Mouse (Mus musculus) CH12.LX (cell line): ENCODE data around the gene Tmem259. TPM values are rescaled to one million over a fixed set of nuclear protein-coding genes. Genes with fewer than 3 reads are reported as not detected.

ENCODE experiments used
- DNase-seq: peaks from one replicate; pipeline ENCODE4 v3.0.0-alpha.2; 2013; ENCODE audit errors: extremely low read depth
- H3K27ac ChIP-seq: 2 replicates; pipeline ENCODE4 v1.5.1; 2012; ENCODE audit warnings: low read depth, mild to moderate bottlenecking, control low read depth, moderate library complexity; ENCODE audit not compliant: insufficient read depth
- H3K27me3 ChIP-seq: replicated peaks from 2 replicates; pipeline ENCODE3; 2012; ENCODE audit warnings: inconsistent platforms
- H3K36me3 ChIP-seq, 2 experiments: replicated peaks in 1 of 2; 2 replicates each; pipeline versions ENCODE3 to v1.6.1; 2012; ENCODE audit warnings: inconsistent platforms in 1 of 2, low read length in 1 of 2, mild to moderate bottlenecking in 1 of 2, mixed read lengths in 1 of 2, moderate library complexity in 1 of 2; ENCODE audit not compliant: control insufficient read depth in 1 of 2, insufficient read depth in 1 of 2
- H3K4me1 ChIP-seq, 2 experiments: 2 replicates each; pipeline ENCODE4 v1.6.1; 2012; ENCODE audit warnings: inconsistent platforms in 1 of 2, moderate library complexity in 1 of 2; ENCODE audit not compliant: insufficient read depth in 2 of 2, control insufficient read depth in 1 of 2
- H3K4me2 ChIP-seq: 2 replicates; pipeline ENCODE4 v1.6.1; 2012; ENCODE audit warnings: low read depth, mild to moderate bottlenecking, control low read depth; ENCODE audit not compliant: poor library complexity, insufficient read depth, severe bottlenecking
- H3K4me3 ChIP-seq, 3 experiments: fragments of 150-350 bp in 1 of 3; sonication (generic) in 1 of 3; replicated peaks in 1 of 3; 2 replicates each; pipeline versions ENCODE3 to v1.5.1; 2011 to 2012; ENCODE audit warnings: low read depth in 2 of 3, low read length in 2 of 3, mild to moderate bottlenecking in 2 of 3, moderate library complexity in 2 of 3, control low read depth in 1 of 3, improper control_type of control experiment in 1 of 3, inconsistent platforms in 1 of 3, mixed read lengths in 1 of 3; ENCODE audit not compliant: poor library complexity in 1 of 3
- H3K79me2 ChIP-seq: replicated peaks from 2 replicates; pipeline ENCODE4 v1.6.1; 2012; ENCODE audit warnings: mild to moderate bottlenecking, moderate library complexity; ENCODE audit not compliant: control insufficient read depth, poor library complexity, insufficient read depth, severe bottlenecking; ENCODE audit errors: extremely low read depth
- H3K9ac ChIP-seq: 2 replicates; pipeline ENCODE4 v1.6.1; 2012; ENCODE audit warnings: low read depth, mild to moderate bottlenecking, control low read depth, moderate library complexity; ENCODE audit not compliant: insufficient read depth
- H3K9me3 ChIP-seq: replicated peaks from 2 replicates; pipeline ENCODE3; 2012; ENCODE audit warnings: low read length, inconsistent platforms, mixed read lengths
- BHLHE40 ChIP-seq: IDR thresholded peaks from 2 replicates; pipeline ENCODE4 v1.6.1; 2011; ENCODE audit warnings: mild to moderate bottlenecking, low read depth, low read length, improper control_type of control experiment
- CHD1 ChIP-seq: IDR thresholded peaks from 2 replicates; pipeline ENCODE4 v1.6.1; 2012; ENCODE audit warnings: low read depth, low read length, improper control_type of control experiment, inconsistent platforms
- CHD2 ChIP-seq: IDR thresholded peaks from 2 replicates; pipeline ENCODE4 v1.6.1; 2011; ENCODE audit warnings: low read length, improper control_type of control experiment
- CTCF ChIP-seq, 2 experiments: IDR thresholded peaks in 1 of 2; conservative IDR thresholded peaks in 1 of 2; 2 replicates each; pipeline ENCODE4 v1.5.1; 2011 to 2012; ENCODE audit warnings: low read depth in 2 of 2, low read length in 2 of 2, improper control_type of control experiment in 1 of 2, inconsistent platforms in 1 of 2, mild to moderate bottlenecking in 1 of 2, moderate library complexity in 1 of 2
- E2F4 ChIP-seq: IDR thresholded peaks from 2 replicates; pipeline ENCODE4 v1.6.1; 2011; ENCODE audit warnings: low read depth, low read length, improper control_type of control experiment; ENCODE audit not compliant: insufficient replicate concordance
- EP300 ChIP-seq: IDR thresholded peaks from 2 replicates; pipeline ENCODE4 v1.6.1; 2011; ENCODE audit warnings: low read length, improper control_type of control experiment
- ETS1 ChIP-seq: conservative IDR thresholded peaks from 2 replicates; pipeline ENCODE4 v1.6.1; 2012; ENCODE audit warnings: low read depth, mild to moderate bottlenecking, inconsistent platforms, low read length, improper control_type of control experiment, moderate library complexity
- HCFC1 ChIP-seq: IDR thresholded peaks from 2 replicates; pipeline ENCODE4 v1.6.1; 2012; ENCODE audit warnings: low read depth, mild to moderate bottlenecking, inconsistent platforms, low read length, improper control_type of control experiment
- IRF4 ChIP-seq: IDR thresholded peaks from 2 replicates; pipeline ENCODE4 v1.6.1; 2014; ENCODE audit warnings: low read depth, mild to moderate bottlenecking, inconsistent platforms, low read length, improper control_type of control experiment
- JUND ChIP-seq: conservative IDR thresholded peaks from 2 replicates; pipeline ENCODE4 v1.6.1; 2011; ENCODE audit warnings: low read depth, low read length, improper control_type of control experiment
- MAFK ChIP-seq: IDR thresholded peaks from 2 replicates; pipeline ENCODE4 v1.6.1; 2011; ENCODE audit warnings: low read length, improper control_type of control experiment; ENCODE audit not compliant: insufficient replicate concordance
- MAX ChIP-seq: IDR thresholded peaks from 2 replicates; pipeline ENCODE4 v1.6.1; 2011; ENCODE audit warnings: low read length, improper control_type of control experiment
- MAZ ChIP-seq: IDR thresholded peaks from 2 replicates; pipeline ENCODE4 v1.6.1; 2012; ENCODE audit warnings: low read depth, mild to moderate bottlenecking, inconsistent platforms, low read length, improper control_type of control experiment, moderate library complexity
- MEF2A ChIP-seq: IDR thresholded peaks from 2 replicates; pipeline ENCODE4 v1.6.1; 2014; ENCODE audit warnings: low read depth, mild to moderate bottlenecking, inconsistent platforms, low read length, improper control_type of control experiment, borderline replicate concordance
- MXI1 ChIP-seq: IDR thresholded peaks from 2 replicates; pipeline ENCODE4 v1.6.1; 2011; ENCODE audit warnings: mild to moderate bottlenecking, low read depth, low read length, improper control_type of control experiment
- MYC ChIP-seq: IDR thresholded peaks from 2 replicates; pipeline ENCODE4 v1.6.1; 2011; ENCODE audit warnings: low read depth, mild to moderate bottlenecking, improper control_type of control experiment, low read length
- NELFE ChIP-seq: IDR thresholded peaks from 2 replicates; pipeline ENCODE4 v1.6.1; 2011; ENCODE audit warnings: low read depth, low read length, improper control_type of control experiment
- NRF1 ChIP-seq: IDR thresholded peaks from 2 replicates; pipeline ENCODE4 v1.6.1; 2014; ENCODE audit warnings: low read depth, mild to moderate bottlenecking, inconsistent platforms, low read length, improper control_type of control experiment, moderate library complexity
- PAX5 ChIP-seq: IDR thresholded peaks from 2 replicates; pipeline ENCODE4 v1.6.1; 2012; ENCODE audit warnings: low read length, inconsistent platforms, mixed read lengths
- POLR2A ChIP-seq: IDR thresholded peaks from 2 replicates; pipeline ENCODE4 v1.6.1; 2011; ENCODE audit warnings: low read depth, mild to moderate bottlenecking, improper control_type of control experiment, low read length
- POLR2AphosphoS2 ChIP-seq: IDR thresholded peaks from 2 replicates; pipeline ENCODE4 v1.6.1; 2011; ENCODE audit warnings: low read depth, low read length, improper control_type of control experiment
- RAD21 ChIP-seq: IDR thresholded peaks from 2 replicates; pipeline ENCODE4 v1.6.1; 2011; ENCODE audit warnings: low read depth, mild to moderate bottlenecking, low read length, improper control_type of control experiment, moderate library complexity
- RCOR1 ChIP-seq: conservative IDR thresholded peaks from 2 replicates; pipeline ENCODE4 v1.6.1; 2012; ENCODE audit warnings: low read depth, mild to moderate bottlenecking, inconsistent platforms, low read length, improper control_type of control experiment
- SIN3A ChIP-seq: IDR thresholded peaks from 2 replicates; pipeline ENCODE4 v1.6.1; 2012; ENCODE audit warnings: low read length, improper control_type of control experiment, inconsistent platforms
- SMC3 ChIP-seq: IDR thresholded peaks from 2 replicates; pipeline ENCODE4 v1.6.1; 2011; ENCODE audit warnings: low read depth, low read length, improper control_type of control experiment
- TBP ChIP-seq: conservative IDR thresholded peaks from 2 replicates; pipeline ENCODE4 v1.6.1; 2011; ENCODE audit warnings: low read depth, low read length, improper control_type of control experiment
- TCF12 ChIP-seq: IDR thresholded peaks from 2 replicates; pipeline ENCODE4 v1.6.1; 2014; ENCODE audit warnings: low read depth, mild to moderate bottlenecking, inconsistent platforms, low read length, improper control_type of control experiment
- USF1 ChIP-seq: IDR thresholded peaks from 2 replicates; pipeline ENCODE4 v1.6.1; 2014; ENCODE audit warnings: low read depth, mild to moderate bottlenecking, inconsistent platforms, low read length, improper control_type of control experiment
- USF2 ChIP-seq: conservative IDR thresholded peaks from 2 replicates; pipeline ENCODE4 v1.6.1; 2011; ENCODE audit warnings: low read depth, low read length, improper control_type of control experiment
- ZC3H11A ChIP-seq: IDR thresholded peaks from 2 replicates; pipeline ENCODE4 v1.6.1; 2012; ENCODE audit warnings: low read depth, mild to moderate bottlenecking, inconsistent platforms, low read length, improper control_type of control experiment
- ZMIZ1 ChIP-seq: IDR thresholded peaks from 2 replicates; pipeline ENCODE4 v1.6.1; 2012; ENCODE audit warnings: low read depth, mild to moderate bottlenecking, inconsistent platforms, low read length, improper control_type of control experiment
- ZNF384 ChIP-seq: IDR thresholded peaks from 2 replicates; pipeline ENCODE4 v1.6.1; 2012; ENCODE audit warnings: low read depth, low read length, improper control_type of control experiment, inconsistent platforms
- dilution Hi-C: fragments of 300-500 bp; cut with MboI; formaldehyde crosslinking; loops from 2 replicates; pipeline ENCODE4 v1.14.3; 2020; ENCODE audit warnings: low sequenced_read_pairs; ENCODE audit not compliant: extremely low pct_unique_long_range_greater_than_20kb, extremely low pct_ligation_motif_present
- in situ Hi-C: fragments of 300-500 bp; cut with MboI; formaldehyde crosslinking; loops from 3 replicates; pipeline ENCODE4 v1.14.3; 2019; ENCODE audit warnings: low sequenced_read_pairs, low pct_ligation_motif_present, low pct_unique_long_range_greater_than_20kb, mixed read lengths
- polyA plus RNA-seq: library from polyadenylated mRNA; unstranded; fragments of >175 nt; gene quantifications from 2 replicates; pipeline ENCODE4 v1.2.1, GENCODE M21; 2012; ENCODE audit warnings: low read depth; ENCODE audit not compliant: insufficient read length
- total RNA-seq, 2 experiments: library from RNA; depleted of rRNA; stranded (reverse); fragments of 300-350 nt in 1 of 2; fragments of >200 nt in 1 of 2; gene quantifications; 2 replicates each; pipeline ENCODE4 v1.2.3; 2012 to 2014

The Tmem259 gene
- total RNA-seq (2012; rRNA removed) (67.1 and 71.7 TPM in 2 replicates), total RNA-seq (2014; rRNA removed) (50.1 and 50.2 TPM in 2 replicates), polyA plus RNA-seq (66.0 and 84.2 TPM in 2 replicates)

DNA sequence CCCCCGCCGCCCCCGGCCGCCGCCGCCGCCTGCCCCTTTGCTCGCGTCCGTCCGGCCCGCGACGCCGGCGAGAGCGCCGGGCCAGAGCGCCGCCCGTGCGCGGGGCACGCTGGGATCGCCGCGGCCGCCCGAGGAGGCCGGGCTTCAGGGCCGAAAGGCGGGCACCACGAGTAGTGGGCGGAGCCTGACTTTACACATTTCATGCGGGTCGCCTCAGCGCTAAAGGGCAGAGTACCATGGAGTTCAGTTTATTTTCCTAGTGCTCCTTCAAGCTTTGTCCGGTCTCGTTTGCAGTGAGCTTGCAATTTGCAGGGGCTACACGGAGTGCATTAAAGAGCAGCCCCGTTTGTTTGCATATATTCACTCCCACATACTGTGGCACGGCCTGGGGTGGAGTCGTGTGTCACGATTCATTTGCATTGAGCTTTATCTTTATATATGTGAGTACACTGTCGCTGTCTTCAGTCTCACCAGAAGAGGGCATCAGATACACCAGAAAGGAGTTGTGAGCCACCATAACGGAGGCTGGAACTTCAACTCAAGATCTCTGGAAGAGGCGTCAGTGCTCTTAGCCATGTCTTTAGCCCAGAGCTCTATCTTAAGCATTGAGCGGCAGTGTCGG, at the start of gene Tmem259:
Gene Tmem259 (minus strand): TSS at position 136 of the 622 bp plus-strand sequence.
- DNase-seq, result peak; percentile 90
- TF ChIP-seq SMC3 (peak; percentile 65), ZNF384 (0 out of 2 replicates have a peak, but pooled peaks have one; percentile 19), POLR2A (peak; percentile 55), JUND (peak; percentile 52), IRF4 (peak; percentile 65; the same call in 1 of the 2 replicates), MAFK (0 out of 2 replicates have a peak, but pooled peaks have one; percentile 17), ZC3H11A (0 out of 2 replicates have a peak, but pooled peaks have one; percentile 4), NELFE (peak; percentile 53), MXI1 (peak; percentile 41), E2F4 (peak; percentile 74; the same call in 1 of the 2 replicates), SIN3A (no peak; the same call in 1 of the 2 replicates), USF2 (no peak), PAX5 (no peak), RCOR1 (no peak), HCFC1 (peak; percentile 65), USF1 (no peak), ZMIZ1 (peak; percentile 73), CHD2 (0 out of 2 replicates have a peak, but pooled peaks have one; percentile 29), RAD21 (peak; percentile 47), NRF1 (0 out of 2 replicates have a peak, but pooled peaks have one; percentile 37), TCF12 (peak; percentile 63; the same call in 1 of the 2 replicates), EP300 (no peak), POLR2AphosphoS2 (no peak), MAX (peak; percentile 85), ETS1 (peak; percentile 32), MAZ (peak; percentile 66), BHLHE40 (peak; percentile 78), CTCF (conservative IDR thresholded peaks at IDR 0.05 in 1 of 2, IDR thresholded peaks at IDR 0.05 in 1 of 2; ENCODE audit: low read depth in 2 of 2, low read length in 2 of 2) (peak; percentile 44 to 71; a peak in 3 of 4 replicates), CHD1 (no peak), MYC (peak; percentile 86), TBP (0 out of 2 replicates have a peak, but pooled peaks have one; percentile 48), MEF2A (peak; percentile 42; the same call in 1 of the 2 replicates)
- Histone ChIP-seq H3K4me2 (peak within 1 kb of the TSS; percentile 85), H3K79me2 (peaks cover 35% of the 10 kb centered on the region), H3K27me3 (peaks cover 3% of the 10 kb centered on the region), H3K9ac (peak within 1 kb of the TSS; percentile 99), H3K4me1 (peaks cover 29 to 68% of the 10 kb centered on the region in 2 experiments), H3K27ac (peak within 1 kb of the TSS; percentile 85), H3K36me3 (peaks cover 16 to 32% of the 10 kb centered on the region in 2 experiments), H3K4me3 (peak within 1 kb of the TSS; percentile 75 to 97 (median 89)), H3K9me3 (no peaks in the 10 kb centered on the region)
- dilution Hi-C loops (no loop called here), in situ Hi-C loops (no loop called here)
